Mouse (Mus musculus) neutrophil, adult 5-6 weeks (primary cell): ENCODE results near the gene Crhr1. TPM values are rescaled to one million over a fixed set of nuclear protein-coding genes. Genes with fewer than 3 reads are reported as not detected.

ENCODE experiments used
- total RNA-seq: library from RNA; stranded (forward); fragments of 200-1000 nt; gene quantifications from 2 replicates; pipeline ENCODE4 v1.2.3, GENCODE M21; 2017

Gene Crhr1
- total RNA-seq, 1 experiment from 2014 or later = not detected

Other genes with a start within 250 kb of the Crhr1 start
- gene Nsf, start 178.8 kb upstream of the Crhr1 start, total RNA-seq = 89.7 and 114 TPM in 2 replicates
- gene Arf2, start 166.1 kb upstream of the Crhr1 start, total RNA-seq = 39.2 and 40.8 TPM in 2 replicates
- 0.12 TPM in 1 of 2 replicates, not detected in the other for gene Sppl2c, start 53.5 kb downstream of the Crhr1 start, total RNA-seq
- 0.12 TPM in 2 replicates for gene Mapt, start 98.5 kb downstream of the Crhr1 start, total RNA-seq